Mouse (Mus musculus) right cerebral cortex, postnatal 10 days (tissue): ENCODE results near the gene Ankmy2.
"Not testable (repeated sequence)": the region's sequence is repeated elsewhere in the genome, so short reads cannot be mapped to it uniquely, and the experiment has no call there.

Experiments
- DNase-seq, 2 experiments: peaks; one replicate each; pipeline ENCODE4 v3.0.0; 2021; ENCODE audit warnings: low spot score in 2 of 2

Ankmy2 gene

GRCm38 (mm10) chr12:36157638-36158308 is 859 bp downstream of the Ankmy2 start, which contains the start of gene Bzw2:
Bzw2 (minus strand) TSS chr12:36158080.
- peak; percentile 70 to 81 for DNase-seq

- no peak for DNase-seq
Measured at GRCm38 (mm10) chr12:36164126-36164791, 7.3 kb downstream of the Ankmy2 start.

- no peak for DNase-seq
Measured at GRCm38 (mm10) chr12:36165299-36165698, 8.4 kb downstream of the Ankmy2 start.

GRCm38 (mm10) chr12:36177227-36177626 is 20.3 kb downstream of the Ankmy2 start:
- no peak for DNase-seq

GRCm38 (mm10) chr12:36182570-36182969 is 25.7 kb downstream of the Ankmy2 start:
- DNase-seq, result no peak

GRCm38 (mm10) chr12:36187081-36187480 is 30.2 kb downstream of the Ankmy2 start:
- DNase-seq, result no peak

GRCm38 (mm10) chr12:36189610-36190009 is 32.7 kb downstream of the Ankmy2 start:
- DNase-seq, result no peak

GRCm38 (mm10) chr12:36190343-36190742 is 33.4 kb downstream of the Ankmy2 start:
- DNase-seq, result no peak

GRCm38 (mm10) chr12:36194976-36195375 is 38.1 kb downstream of the Ankmy2 start:
- DNase-seq, result no peak

- DNase-seq, result not testable (repeated sequence)
Measured at GRCm38 (mm10) chr12:36205579-36206119, 48.7 kb downstream of the Ankmy2 start.

GRCm38 (mm10) chr12:36207072-36207799 is 50.3 kb downstream of the Ankmy2 start:
- peak; percentile 71 to 82 for DNase-seq

GRCm38 (mm10) chr12:36207800-36208148 is 50.9 kb downstream of the Ankmy2 start:
- no peak for DNase-seq

- DNase-seq, result peak; percentile 34 to 42
Measured at GRCm38 (mm10) chr12:36208456-36208855, 51.5 kb downstream of the Ankmy2 start.

- DNase-seq, result peak in 1 of 2 experiments; percentile 23
Measured at GRCm38 (mm10) chr12:36210096-36210495, 53.2 kb downstream of the Ankmy2 start.

GRCm38 (mm10) chr12:36214389-36215148 is 57.7 kb downstream of the Ankmy2 start:
- no peak for DNase-seq

GRCm38 (mm10) chr12:36215149-36215480 is 58.2 kb downstream of the Ankmy2 start:
- peak; percentile 38 to 39 for DNase-seq

GRCm38 (mm10) chr12:36216230-36216629 is 59.3 kb downstream of the Ankmy2 start:
- no peak for DNase-seq

GRCm38 (mm10) chr12:36216905-36217304 is 60.0 kb downstream of the Ankmy2 start:
- DNase-seq, result no peak

- no peak for DNase-seq
Measured at GRCm38 (mm10) chr12:36224392-36224791, 67.5 kb downstream of the Ankmy2 start.

GRCm38 (mm10) chr12:36231386-36231785 is 74.5 kb downstream of the Ankmy2 start:
- no peak for DNase-seq

- no peak for DNase-seq
Measured at GRCm38 (mm10) chr12:36241171-36241570, 84.3 kb downstream of the Ankmy2 start.
